Mouse (Mus musculus): ENCODE data around the gene Fxn. TPM values are rescaled to one million over a fixed set of nuclear protein-coding genes. Genes with fewer than 3 reads are reported as not detected.

The Fxn gene
- polyA plus RNA-seq (2017; shearing (Covaris generic)): 22.3 TPM

GRCm38 (mm10) chr19:24280601-24281228 lies at the start of gene Fxn:
Gene Fxn, minus strand, starts transcription at chr19:24280605.

GRCm38 (mm10) chr19:24224500-24225304 lies 55.7 kb downstream of the Fxn start, which contains the start of gene Tjp2:
Gene Tjp2, minus strand, starts transcription at chr19:24225030.

Other genes starting within 250 kb of the Fxn start
- gene Fam189a2, start 249.6 kb downstream of the Fxn start, polyA plus RNA-seq (2017; shearing (Covaris generic)): 0.24 TPM
- 22.3 TPM for gene Tjp2, start 55.6 kb downstream of the Fxn start, polyA plus RNA-seq (2017; shearing (Covaris generic))
- 41.0 TPM for gene Fam122a, start 196.8 kb upstream of the Fxn start, polyA plus RNA-seq (2017; shearing (Covaris generic))